Mouse (Mus musculus) retina, postnatal 7 days (tissue): ENCODE data around the gene Npas2.

ENCODE experiments used
- DNase-seq: peaks from one replicate; pipeline ENCODE4 v3.0.0-alpha.2; 2012; ENCODE audit warnings: low read depth, low spot score

Npas2 gene

DNA sequence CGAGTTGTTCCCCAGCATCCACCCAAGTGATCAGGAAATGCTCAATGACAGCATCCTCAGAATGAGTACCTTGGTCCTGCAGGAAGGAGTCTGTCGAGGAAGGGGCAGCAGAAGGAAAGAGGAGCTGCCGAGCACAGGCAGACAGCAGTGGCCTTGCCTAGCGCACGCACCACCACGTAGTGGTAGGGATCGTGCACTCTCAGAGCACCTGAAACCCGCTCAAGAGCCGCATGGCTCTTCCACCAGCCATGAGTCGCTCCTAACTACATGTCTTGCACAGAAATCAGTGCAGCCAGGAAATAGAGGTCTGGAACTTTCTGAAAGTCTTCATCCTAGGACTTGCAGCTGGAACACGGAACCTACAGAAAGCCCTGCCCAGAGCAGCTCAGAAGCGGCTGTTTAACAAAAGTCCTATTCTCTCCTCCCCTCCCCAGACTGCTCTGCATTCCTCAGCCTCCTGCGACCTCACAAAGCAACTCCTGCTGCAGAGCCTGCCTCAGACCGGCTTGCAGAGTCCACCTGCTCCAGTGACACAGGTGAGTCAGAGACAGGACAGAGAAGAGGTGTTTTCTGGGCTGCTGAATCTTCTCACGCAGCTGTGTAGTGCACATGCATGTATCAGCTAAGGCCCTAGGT, 142.1 kb downstream of the Npas2 start:
- DNase-seq: no peak

- DNase-seq: no peak
These were observed 143.3 kb downstream of the Npas2 start for GRCm38 (mm10) chr1:39336788-39337187.

DNA sequence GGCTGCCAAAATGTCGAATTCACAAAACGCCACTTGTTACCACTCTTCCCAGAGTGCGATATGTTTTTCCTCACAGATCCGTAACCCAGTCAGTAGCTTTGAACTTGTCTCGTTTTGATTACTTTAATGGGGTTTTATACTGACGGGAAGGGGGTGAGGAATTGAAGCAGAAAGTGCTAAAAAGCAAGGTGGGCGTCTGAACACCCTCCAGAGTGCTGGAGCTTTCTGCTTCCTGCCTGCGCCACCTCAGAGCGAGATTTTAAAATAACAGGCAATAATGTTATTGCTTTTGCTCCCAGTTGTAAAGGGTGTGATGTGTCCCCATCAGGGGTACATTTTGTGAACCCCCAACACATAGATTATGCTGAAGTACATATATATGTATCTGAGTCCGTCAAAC, 145.3 kb downstream of the Npas2 start:
- no peak for DNase-seq

GRCm38 (mm10) chr1:39339455-39339854, 145.9 kb downstream of the Npas2 start:
- DNase-seq: no peak

DNA sequence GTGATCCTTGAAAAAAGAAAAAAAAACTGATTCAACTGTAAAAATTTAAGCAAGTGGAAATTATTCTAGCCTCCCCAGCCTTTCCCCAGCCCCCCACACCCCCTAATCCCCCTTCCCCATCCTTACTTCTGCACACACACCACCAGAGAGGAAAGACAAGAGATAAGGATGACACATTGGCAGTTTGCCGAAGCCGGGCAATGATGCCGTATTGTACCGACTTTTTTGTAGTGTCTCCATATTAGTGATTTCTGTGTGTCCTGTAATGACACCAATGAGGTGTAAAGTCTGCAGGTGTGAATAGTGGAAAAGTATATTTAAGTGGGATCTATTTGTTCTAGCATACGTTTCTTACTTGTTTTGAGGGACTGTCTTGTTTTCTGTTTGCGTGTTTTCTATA, 146.6 kb downstream of the Npas2 start:
- DNase-seq: no peak

GRCm38 (mm10) chr1:39340647-39341046, 147.1 kb downstream of the Npas2 start:
- peak; percentile 49 for DNase-seq

DNA sequence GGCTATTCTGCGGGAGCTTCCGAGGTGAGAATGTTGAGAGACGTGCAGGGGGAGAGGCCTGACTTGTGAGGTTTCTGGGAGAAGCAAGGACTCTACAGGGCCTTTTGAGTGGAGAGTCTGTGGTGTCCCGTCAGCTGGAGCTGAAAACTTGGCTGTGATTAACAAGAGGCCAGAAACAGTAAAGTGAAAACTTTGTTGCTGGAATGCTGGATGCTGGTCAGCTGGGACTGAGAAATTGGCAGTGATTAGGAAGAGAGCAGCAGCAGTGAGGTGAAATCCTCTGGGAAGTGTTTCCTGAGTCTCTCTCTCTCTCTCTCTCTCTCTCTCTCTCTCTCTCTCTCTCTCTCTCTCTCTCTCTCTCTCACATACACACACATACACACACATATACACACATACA, 148.3 kb downstream of the Npas2 start:
- no peak for DNase-seq

DNA sequence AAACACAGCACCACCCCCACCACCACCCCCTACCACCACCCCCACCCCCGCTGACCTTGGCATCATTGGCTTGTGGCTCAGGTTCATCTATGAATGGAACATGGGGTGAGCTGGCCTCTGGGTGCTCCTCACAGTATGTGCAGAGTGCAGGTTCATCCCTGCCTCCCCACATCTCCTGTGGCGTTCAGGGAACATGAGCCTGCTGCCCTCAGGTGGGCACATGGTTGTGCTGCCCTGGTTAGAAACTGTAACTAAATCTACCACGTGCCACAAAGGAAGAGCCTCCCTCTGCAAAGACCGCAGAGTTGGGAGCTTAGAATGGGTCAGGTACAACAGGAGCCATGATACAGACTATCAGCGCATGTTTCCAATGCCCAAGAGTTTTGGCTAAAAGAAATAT, 149.7 kb downstream of the Npas2 start:
- no peak for DNase-seq

DNA sequence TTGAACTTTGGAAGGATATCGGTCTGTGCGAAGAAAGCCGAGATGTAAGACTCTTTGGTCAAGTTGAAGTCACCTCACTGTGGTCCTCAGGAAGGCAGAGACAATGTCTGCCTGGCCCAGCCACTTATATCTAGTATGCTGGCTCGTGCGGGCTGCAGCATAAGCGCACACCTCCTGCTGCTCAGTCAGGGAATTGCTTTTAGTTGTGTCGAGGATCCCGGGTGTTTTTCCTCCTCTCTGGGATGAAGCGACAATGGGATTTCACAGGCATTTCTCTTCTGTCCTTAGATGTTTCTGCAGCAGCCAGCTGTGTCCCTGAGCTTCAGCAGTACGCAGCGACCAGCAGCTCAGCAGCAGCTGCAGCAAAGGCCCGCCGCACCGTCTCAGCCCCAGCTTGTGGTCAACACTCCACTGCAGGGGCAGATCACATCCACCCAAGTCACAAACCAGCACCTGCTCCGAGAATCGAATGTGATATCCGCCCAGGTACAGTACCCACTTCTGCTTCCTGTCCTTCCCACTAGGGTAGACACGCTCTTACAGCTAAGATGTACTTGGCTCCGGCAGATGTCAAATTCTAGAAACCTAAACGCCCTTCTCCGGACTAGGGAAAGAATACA, 151.6 kb downstream of the Npas2 start:
- no peak for DNase-seq

DNA sequence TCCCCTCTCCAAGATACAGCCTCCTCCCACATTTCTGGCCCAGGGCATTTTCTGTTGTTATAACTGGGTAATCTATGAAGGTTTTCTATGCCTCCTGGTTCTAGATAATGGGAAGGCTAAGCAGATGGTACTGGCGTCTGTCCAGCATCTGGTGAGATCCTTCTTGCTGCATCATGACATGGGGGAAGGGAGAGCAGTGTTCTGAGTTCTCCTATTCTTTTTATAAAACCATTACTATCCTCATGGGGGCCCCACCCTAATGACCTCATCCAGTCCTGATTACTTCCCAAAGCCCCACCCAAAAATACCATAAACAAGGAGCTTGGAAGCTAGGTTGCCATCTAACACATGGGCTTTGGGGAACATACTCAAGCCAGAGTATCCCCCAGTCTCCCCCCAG, 155.5 kb downstream of the Npas2 start:
- no peak for DNase-seq

GRCm38 (mm10) chr1:39349427-39349826, 155.9 kb downstream of the Npas2 start:
- DNase-seq: no peak

- no peak for DNase-seq
These were observed 168.4 kb downstream of the Npas2 start for GRCm38 (mm10) chr1:39361754-39362514.

DNA sequence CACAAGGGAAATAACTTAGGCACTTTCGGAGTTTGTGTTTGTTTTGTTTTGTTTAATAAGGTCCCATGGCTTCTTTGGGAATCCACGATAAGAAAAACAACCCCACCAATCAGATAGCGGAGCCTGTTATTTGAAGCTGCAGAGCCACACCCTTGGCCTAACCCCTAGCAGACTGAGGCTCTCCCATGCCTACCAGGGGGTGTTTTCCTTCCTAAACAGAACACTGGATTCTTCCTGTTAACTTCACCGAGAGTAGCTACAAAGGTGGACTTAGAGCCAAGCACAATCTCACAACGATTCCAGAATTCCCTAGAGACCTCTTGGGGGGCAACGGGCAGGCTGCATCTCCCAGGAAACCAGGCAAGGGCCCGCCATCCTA, 169.0 kb downstream of the Npas2 start:
- no peak for DNase-seq

- no peak for DNase-seq
These were observed 172.0 kb downstream of the Npas2 start for GRCm38 (mm10) chr1:39365562-39365961.

DNA sequence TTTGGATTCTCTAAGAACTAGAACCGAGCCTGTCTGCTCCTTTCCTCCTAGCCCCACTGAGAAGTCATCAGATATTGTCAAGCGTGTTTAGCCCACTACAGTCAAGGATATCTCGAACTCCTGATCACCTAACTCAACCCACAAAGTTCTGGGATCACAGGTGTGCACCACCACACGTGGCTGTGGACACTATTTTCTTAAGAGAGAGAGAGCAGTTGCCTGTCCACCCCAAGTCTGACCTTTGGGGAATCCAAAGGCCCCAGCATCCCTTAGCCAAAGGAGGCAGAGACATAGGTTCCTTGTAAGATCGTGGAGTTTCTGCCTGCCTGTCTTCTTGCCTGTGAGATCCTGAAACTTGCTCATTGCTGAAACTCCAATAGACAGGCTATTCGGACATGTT, 173.5 kb downstream of the Npas2 start:
- DNase-seq: no peak

- peak; percentile 92 for DNase-seq
These were observed 174.2 kb downstream of the Npas2 start, which contains the start of gene Rpl31 for GRCm38 (mm10) chr1:39367601-39368266. Gene Rpl31 (plus strand): TSS chr1:39367842.

DNA sequence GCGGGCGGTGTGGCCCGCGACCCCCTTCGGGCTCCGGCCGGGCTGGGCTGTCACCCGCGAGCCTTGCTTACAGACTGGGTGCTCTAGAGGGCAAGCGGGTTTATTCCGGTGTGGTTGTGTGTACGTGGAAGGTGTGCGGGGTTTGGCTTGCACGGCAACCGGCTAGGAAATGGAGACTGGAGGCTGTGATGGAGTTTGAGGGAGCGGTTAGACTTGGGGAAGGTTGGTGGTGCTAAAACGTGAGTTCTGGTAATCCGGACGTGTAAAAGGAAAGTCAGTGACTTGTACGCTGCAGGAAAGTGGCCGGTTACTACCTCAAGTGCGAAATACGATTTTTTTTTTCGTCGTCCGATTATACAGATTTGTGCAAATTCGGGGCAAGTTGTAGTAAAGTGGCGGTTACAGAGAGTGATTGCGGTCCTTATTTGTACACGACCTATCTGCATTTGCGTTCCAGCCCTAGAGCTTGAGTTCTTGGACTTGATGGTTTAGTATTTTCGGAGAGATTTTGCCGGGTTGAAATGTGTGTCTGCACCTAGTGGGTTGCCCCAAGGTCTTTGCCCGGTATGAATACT, 174.8 kb downstream of the Npas2 start:
- DNase-seq: no peak

- DNase-seq: no peak
These were observed 176.9 kb downstream of the Npas2 start for GRCm38 (mm10) chr1:39370431-39370830.

GRCm38 (mm10) chr1:39372220-39372843, 178.8 kb downstream of the Npas2 start:
- no peak for DNase-seq

DNA sequence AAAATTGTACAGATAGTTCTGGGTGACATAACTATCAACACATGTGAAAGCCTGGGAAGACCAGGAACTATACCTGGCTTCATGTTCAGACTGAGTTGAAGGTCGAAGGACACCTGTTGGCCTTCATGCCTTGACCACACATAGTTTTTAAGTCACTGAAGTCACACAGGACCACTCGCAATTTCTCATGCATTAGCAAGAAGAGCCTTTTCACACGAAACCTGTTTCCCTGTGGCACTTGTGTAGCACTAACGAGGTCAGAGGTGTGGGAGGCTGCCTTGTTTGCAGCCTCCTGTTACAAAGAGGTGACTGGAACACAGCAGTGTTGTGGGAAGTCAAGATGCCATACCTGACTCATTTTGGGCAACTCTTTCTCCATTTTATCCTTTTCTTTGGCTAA, 179.8 kb downstream of the Npas2 start:
- no peak for DNase-seq

DNA sequence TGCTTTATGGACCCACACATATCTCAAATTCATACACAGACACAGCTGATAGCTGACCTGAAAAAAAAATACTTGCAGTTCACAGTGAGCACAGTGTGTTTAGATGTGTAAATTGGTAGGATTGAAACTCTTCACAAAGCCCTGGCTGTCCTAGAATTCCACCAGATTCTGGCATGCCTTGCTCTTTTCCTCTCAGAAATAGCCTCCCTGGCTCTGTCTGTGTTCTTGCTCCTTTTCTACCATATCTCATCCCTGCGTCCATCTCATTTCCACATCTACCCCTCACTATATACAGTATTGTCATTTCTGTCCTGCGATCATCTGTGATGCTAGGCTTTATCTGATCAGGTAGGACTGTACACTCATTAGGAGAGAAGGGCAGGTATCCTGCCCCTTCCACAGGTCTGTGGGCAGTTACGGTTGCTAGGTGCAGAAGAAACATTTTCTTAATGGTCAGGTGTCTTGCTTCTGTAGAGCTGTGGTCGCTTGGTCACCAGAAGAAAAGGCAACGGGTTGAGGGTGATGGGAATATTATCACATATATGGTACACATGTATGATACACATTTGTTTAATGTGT, 180.8 kb downstream of the Npas2 start:
- DNase-seq: no peak
